Mouse (Mus musculus) skeletal muscle tissue, adult 2 months (tissue): ENCODE measurements around the gene Inha.

Experiments used
- DNase-seq: peaks from one replicate; pipeline ENCODE4 v3.0.0-alpha.2; 2012; ENCODE audit warnings: low read depth, low spot score

Inha gene

DNA sequence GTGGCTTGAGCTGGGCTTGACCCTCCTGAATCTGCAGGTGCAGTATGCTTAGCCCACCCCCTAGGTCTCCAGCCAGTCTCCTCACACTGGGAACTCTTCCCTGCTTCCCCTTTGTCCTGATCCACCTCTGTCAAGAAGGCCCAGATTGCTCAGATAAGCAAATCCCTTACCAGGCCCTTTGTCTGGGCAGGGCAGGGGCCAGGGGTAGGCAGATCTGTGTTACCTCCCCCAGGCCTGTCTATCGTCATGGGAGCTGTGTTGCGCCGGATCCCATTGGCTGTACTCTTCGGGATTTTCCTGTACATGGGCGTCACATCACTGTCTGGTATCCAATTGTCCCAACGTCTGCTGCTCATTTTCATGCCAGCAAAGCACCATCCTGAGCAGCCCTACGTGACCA lies 50.2 kb downstream of the Inha start:
- DNase-seq, result no peak

DNA sequence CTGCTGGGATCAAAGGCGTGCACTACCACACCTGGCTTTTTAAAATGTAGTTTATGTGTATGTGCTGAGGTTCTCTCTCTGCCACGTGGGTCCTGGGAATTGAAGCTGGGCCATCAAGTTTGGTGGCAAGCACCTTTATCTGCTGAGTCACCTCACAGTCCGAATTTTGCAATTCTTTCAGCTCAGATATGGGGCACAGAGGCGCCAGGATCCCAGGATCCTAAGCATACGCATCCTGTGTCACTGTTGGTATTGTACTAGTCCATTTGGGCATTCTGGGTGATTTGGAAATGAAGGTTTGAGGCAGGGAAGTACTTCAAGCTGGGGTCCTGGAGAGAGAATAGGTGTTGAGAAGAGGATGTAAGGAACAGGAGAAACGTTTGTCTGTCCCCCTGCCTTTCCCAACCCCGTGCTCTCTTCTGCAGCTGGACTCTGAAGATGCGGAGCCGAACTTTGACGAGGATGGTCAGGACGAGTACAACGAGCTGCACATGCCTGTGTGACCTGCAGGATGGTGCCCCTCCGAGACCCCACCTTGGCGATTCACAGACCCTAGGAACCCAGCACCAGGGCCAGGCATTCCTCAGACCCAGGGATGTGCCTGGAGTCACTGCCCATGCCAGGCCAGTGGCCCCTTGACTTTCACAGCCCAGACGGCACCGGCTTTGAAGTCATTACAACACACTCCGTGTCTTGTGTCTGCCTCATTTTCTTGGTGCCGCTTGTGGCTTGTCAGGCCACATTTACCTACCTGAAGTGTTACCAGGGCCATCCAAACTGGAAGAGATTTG lies 51.7 kb downstream of the Inha start:
- DNase-seq, result no peak

- DNase-seq, result peak; percentile 97
Measured at GRCm38 (mm10) chr1:75559212-75559925, 52.5 kb downstream of the Inha start.
